Mouse (Mus musculus) heart, postnatal 0 days (tissue): ENCODE data around the gene H2-Q10.
"Not testable (repeated sequence)": the region's sequence is repeated elsewhere in the genome, so short reads cannot be mapped to it uniquely, and the experiment has no call there.

Experiments used
- CTCF ChIP-seq: IDR thresholded peaks from 2 replicates; pipeline ENCODE4 v1.5.1; 2016; ENCODE audit warnings: antibody characterized with exemption, control low read depth, low read depth
- EP300 ChIP-seq: IDR thresholded peaks from 2 replicates; pipeline ENCODE4 v1.6.1; 2016; ENCODE audit warnings: antibody characterized with exemption, low read depth

- TF ChIP-seq EP300, CTCF: not testable (repeated sequence)
Measured at GRCm38 (mm10) chr17:35422360-35422759, 47.5 kb upstream of the H2-Q10 start.
